ENCODE assay signal across 13 mouse cellular contexts in genomic region chr6:64730506-64731020, GRCm38 (mm10). TPM values are rescaled to one million over a fixed set of nuclear protein-coding genes. Genes with fewer than 3 reads are reported as not detected.
DNase-seq lines count a peak whose midpoint lies in the region; ATAC-seq and TF ChIP-seq lines count a peak whose summit lies in the region.
"Had no signal": no experiment of that assay in that cellular context is flagged by ENCODE, and none has a peak within 500 bp of the region (broad histone marks: within the 10 kb centered on the region; RNA-seq: fewer than 3 reads in every experiment).

No protein-coding gene starts in this region.

- H3K4me1 ChIP-seq in embryonic facial prominence, embryonic 13.5 days: peaks cover 35% of the 10 kb centered on the region
- H3K4me1 ChIP-seq in intestine, postnatal 0 days (replicated peaks; ENCODE audit: control insufficient read depth, insufficient read depth, low read length): peaks cover 3% of the 10 kb centered on the region; the same call in 1 of the 2 replicates
- H3K4me1 ChIP-seq in kidney, embryonic 14.5 days (ENCODE audit: control insufficient read depth, insufficient read depth, low read length): peaks cover 19% of the 10 kb centered on the region; the same call in 1 of the 2 replicates

- DNase-seq in left cerebral cortex, postnatal 25 days (ENCODE audit: low spot score in 2 of 2): peak; percentile 2 to 4
- no peak for DNase-seq in left cerebral cortex, adult 2 months (ENCODE audit: extremely low spot score in 1 of 2, low spot score in 2 of 2)
- peak; percentile 23 for DNase-seq in retina, postnatal 1 day
- no peak for DNase-seq in spleen, postnatal 14 days (ENCODE audit: low spot score in 2 of 2)
- DNase-seq: thymus, adult 18-20 months had no signal

- no peak for ATAC-seq in embryonic facial prominence, embryonic 13.5 days (ENCODE audit: insufficient number of reproducible peaks, insufficient read depth, low FRiP score, low TSS enrichment, low read depth)
- ATAC-seq in intestine, postnatal 0 days: no peak
- no peak for ATAC-seq in kidney, embryonic 14.5 days (ENCODE audit: low FRiP score, low TSS enrichment)

- no peak for TF ChIP-seq CTCF in left cerebral cortex, adult 2 months (IDR thresholded peaks at IDR 0.05)
- no peak for TF ChIP-seq CTCF in intestine, postnatal 0 days (IDR thresholded peaks at IDR 0.05; ENCODE audit: low read depth)

- H3K4me2 ChIP-seq in embryonic facial prominence, embryonic 13.5 days: no peak overlapping the region
- H3K4me2 ChIP-seq in intestine, postnatal 0 days (replicated peaks; ENCODE audit: low read depth): no peak overlapping the region
- H3K4me2 ChIP-seq in kidney, embryonic 14.5 days (replicated peaks; ENCODE audit: low read depth, low read length): no peak overlapping the region

- no peak overlapping the region for H3K9ac ChIP-seq in embryonic facial prominence, embryonic 13.5 days
- H3K9ac ChIP-seq in intestine, postnatal 0 days (ENCODE audit: low read depth, low read length): no peak overlapping the region
- no peak overlapping the region for H3K9ac ChIP-seq in kidney, embryonic 14.5 days (ENCODE audit: low read depth, low read length)

- intact Hi-C loops in left cerebral cortex, postnatal 25 days (cut with DNase I): no loop called here
- intact Hi-C loops in left cerebral cortex, adult 2 months (cut with DNase I): no loop called here

- 4% methylated on average over 14 of the region's 14 CpGs for WGBS in embryonic facial prominence, embryonic 13.5 days
- WGBS in intestine, postnatal 0 days: 13% methylated on average over 14 of the region's 14 CpGs
- WGBS in kidney, embryonic 14.5 days: 1% methylated on average over 14 of the region's 14 CpGs

- no peak overlapping the region for H3K4me3 ChIP-seq in left cerebral cortex, adult 2 months
- H3K4me3 ChIP-seq in embryonic facial prominence, embryonic 13.5 days: peak overlapping the region; percentile 46; the same call in 1 of the 2 replicates
- H3K4me3 ChIP-seq in intestine, postnatal 0 days (ENCODE audit: low read depth, low read length): peak overlapping the region; percentile 43; the same call in 1 of the 2 replicates
- H3K4me3 ChIP-seq in kidney, embryonic 14.5 days (ENCODE audit: low read length): no peak overlapping the region
- H3K4me3 ChIP-seq: myocyte had no signal

- H3K9me3 ChIP-seq in embryonic facial prominence, embryonic 13.5 days: no peaks in the 10 kb centered on the region
- no peaks in the 10 kb centered on the region for H3K9me3 ChIP-seq in intestine, postnatal 0 days (ENCODE audit: control insufficient read depth)
- no peaks in the 10 kb centered on the region for H3K9me3 ChIP-seq in kidney, embryonic 14.5 days (ENCODE audit: control insufficient read depth, low read length)

- H3K36me3 ChIP-seq in embryonic facial prominence, embryonic 13.5 days: no peaks in the 10 kb centered on the region
- H3K36me3 ChIP-seq in intestine, postnatal 0 days (ENCODE audit: control insufficient read depth, insufficient read depth): no peaks in the 10 kb centered on the region
- H3K36me3 ChIP-seq in kidney, embryonic 14.5 days (ENCODE audit: control insufficient read depth, insufficient read depth, low read length): no peaks in the 10 kb centered on the region

- no peak overlapping the region for H3K27ac ChIP-seq in left cerebral cortex, adult 2 months
- H3K27ac ChIP-seq in embryonic facial prominence, embryonic 13.5 days: no peak overlapping the region
- no peak overlapping the region for H3K27ac ChIP-seq in intestine, postnatal 0 days (ENCODE audit: low read depth, low read length)
- no peak overlapping the region for H3K27ac ChIP-seq in kidney, embryonic 14.5 days (ENCODE audit: low read depth, low read length)

- H3K27me3 ChIP-seq in embryonic facial prominence, embryonic 13.5 days: peaks cover 89% of the 10 kb centered on the region
- H3K27me3 ChIP-seq in intestine, postnatal 0 days (replicated peaks; ENCODE audit: control insufficient read depth, insufficient read depth, low read length): peaks cover 85% of the 10 kb centered on the region
- H3K27me3 ChIP-seq in kidney, embryonic 14.5 days (ENCODE audit: control insufficient read depth, insufficient read depth, low read length): peaks cover 89% of the 10 kb centered on the region

RNA-seq across cellular contexts. Expression of gene Atoh1, which starts 1.6 kb away (rescaled TPM):
- total RNA-seq in left cerebral cortex, postnatal 25 days (2021): not detected
- not detected for total RNA-seq in left cerebral cortex, adult 2 months (2021)
- polyA plus RNA-seq in embryonic facial prominence, embryonic 13.5 days (2015; fragmentation: Nextera tagmentation; extraction: Ambion mirVana): 0.19 and 0.31 TPM in 2 replicates
- 5.2 and 8.4 TPM in 2 replicates for polyA plus RNA-seq in intestine, postnatal 0 days (2015; fragmentation: Nextera tagmentation; extraction: Ambion mirVana)
- polyA plus RNA-seq in kidney, embryonic 14.5 days (2014; fragmentation: Nextera tagmentation; extraction: Ambion mirVana): not detected in 2 replicates
- total RNA-seq: left cerebral cortex, postnatal 10 days had no signal
- polyA plus RNA-seq: cortical plate, adult 2 months; frontal cortex, adult 2 months; heart, postnatal 0 days; myocyte had no signal

Comparison
In these comparisons a context has a peak if more than half of its experiments do, and no peak if none do; other contexts are left out.
1. DNase-seq: peak in left cerebral cortex, postnatal 25 days (2 of 2) and retina, postnatal 1 day (single experiment); none in left cerebral cortex, adult 2 months (0 of 2) and spleen, postnatal 14 days (0 of 2).
2. H3K4me3 ChIP-seq: peak in embryonic facial prominence, embryonic 13.5 days (single experiment) and intestine, postnatal 0 days (single experiment); none in left cerebral cortex, adult 2 months (single experiment) and kidney, embryonic 14.5 days (single experiment).